Mouse (Mus musculus) liver, postnatal 0 days (tissue): ENCODE measurements around the gene B3galt1.

ENCODE experiments used
- CTCF ChIP-seq: sonication (generic); IDR thresholded peaks from 2 replicates; pipeline ENCODE4 v1.5.1; 2016; ENCODE audit warnings: antibody characterized with exemption, low read depth
- EP300 ChIP-seq: IDR thresholded peaks from 2 replicates; pipeline ENCODE4 v1.6.1; 2016; ENCODE audit warnings: antibody characterized with exemption, low read depth, mild to moderate bottlenecking

DNA sequence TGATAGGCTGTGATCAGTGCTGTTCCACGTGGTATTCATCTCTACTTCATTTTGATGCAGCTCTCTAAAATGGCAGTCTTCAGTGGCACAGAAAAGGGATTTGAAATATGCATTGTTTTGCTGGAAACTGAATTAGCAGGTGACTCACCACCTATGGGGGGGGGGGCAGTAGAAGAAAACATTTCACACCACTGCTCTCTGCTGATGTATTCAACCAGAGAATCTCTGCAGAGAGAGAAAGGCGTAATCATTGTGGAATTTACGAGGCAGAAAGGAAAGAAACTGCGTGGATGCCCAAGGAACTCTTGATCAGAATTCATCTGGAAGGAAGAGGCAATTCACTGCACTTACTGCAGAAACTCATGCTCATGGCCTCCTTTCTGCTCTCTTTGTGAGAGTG is 445.7 kb downstream of the B3galt1 start:
- no peak for TF ChIP-seq EP300
- no peak for TF ChIP-seq CTCF
